ENCODE assay signal across 10 mouse cellular contexts in genomic region chr9:53268731-53269465, GRCm38 (mm10). TPM values are rescaled to one million over a fixed set of nuclear protein-coding genes. Genes with fewer than 3 reads are reported as not detected.
DNase-seq lines count a peak whose midpoint lies in the region; ATAC-seq and TF ChIP-seq lines count a peak whose summit lies in the region.
"Had no signal": no experiment of that assay in that cellular context is flagged by ENCODE, and none has a peak within 500 bp of the region (broad histone marks: within the 10 kb centered on the region; RNA-seq: fewer than 3 reads in every experiment).

No protein-coding gene starts in this region.

- H3K36me3 ChIP-seq in limb, embryonic 14.5 days (ENCODE audit: control insufficient read depth, insufficient read depth, low read length), result no peaks in the 10 kb centered on the region
- no peaks in the 10 kb centered on the region for H3K36me3 ChIP-seq in limb, embryonic 10.5 days
- H3K36me3 ChIP-seq: embryonic facial prominence, embryonic 13.5 days; stomach, embryonic 15.5 days had no signal

- H3K4me2 ChIP-seq in limb, embryonic 14.5 days (replicated peaks; ENCODE audit: low read depth, low read length, severe bottlenecking), result no peak overlapping the region
- H3K4me2 ChIP-seq: embryonic facial prominence, embryonic 13.5 days; stomach, embryonic 15.5 days had no signal

- no peaks in the 10 kb centered on the region for H3K9me3 ChIP-seq in limb, embryonic 14.5 days (ENCODE audit: control insufficient read depth, low read length)
- H3K9me3 ChIP-seq in limb, embryonic 10.5 days (replicated peaks), result no peaks in the 10 kb centered on the region
- H3K9me3 ChIP-seq: embryonic facial prominence, embryonic 13.5 days; stomach, embryonic 15.5 days had no signal

- WGBS in limb, embryonic 14.5 days, result 61% methylated on average over 5 of the region's 5 CpGs
- 82% methylated on average over 5 of the region's 5 CpGs for WGBS in limb, embryonic 10.5 days

- H3K9ac ChIP-seq in limb, embryonic 14.5 days (ENCODE audit: low read depth, low read length, severe bottlenecking), result no peak overlapping the region
- H3K9ac ChIP-seq: embryonic facial prominence, embryonic 13.5 days; stomach, embryonic 15.5 days had no signal

- H3K4me1 ChIP-seq in limb, embryonic 14.5 days (ENCODE audit: control insufficient read depth, insufficient read depth, low read length), result peaks cover 7% of the 10 kb centered on the region
- H3K4me1 ChIP-seq in limb, embryonic 10.5 days, result peaks cover 7% of the 10 kb centered on the region; the same call in 1 of the 2 replicates
- H3K4me1 ChIP-seq: stomach, embryonic 15.5 days had no signal

- H3K27me3 ChIP-seq in limb, embryonic 14.5 days (ENCODE audit: control insufficient read depth, insufficient read depth, low read length), result no peaks in the 10 kb centered on the region
- H3K27me3 ChIP-seq in limb, embryonic 10.5 days (ENCODE audit: low read depth, poor library complexity, severe bottlenecking), result no peaks in the 10 kb centered on the region
- H3K27me3 ChIP-seq: embryonic facial prominence, embryonic 13.5 days; stomach, embryonic 15.5 days had no signal

- TF ChIP-seq POLR2A in limb, embryonic 14.5 days (IDR thresholded peaks at IDR 0.05; ENCODE audit: borderline replicate concordance, extremely low read depth, insufficient read depth, insufficient read length), result no peak

- no peak overlapping the region for H3K27ac ChIP-seq in limb, embryonic 14.5 days (replicated peaks; ENCODE audit: low read depth, low read length)
- H3K27ac ChIP-seq in limb, embryonic 10.5 days, result no peak overlapping the region
- H3K27ac ChIP-seq: embryonic facial prominence, embryonic 13.5 days; stomach, embryonic 15.5 days had no signal

- H3K4me3 ChIP-seq in limb, embryonic 14.5 days (replicated peaks; ENCODE audit: low read length), result no peak overlapping the region
- H3K4me3 ChIP-seq in limb, embryonic 10.5 days, result no peak overlapping the region
- H3K4me3 ChIP-seq: embryonic facial prominence, embryonic 13.5 days; stomach, embryonic 15.5 days had no signal

- no peak for ATAC-seq in limb, embryonic 14.5 days (ENCODE audit: low FRiP score, low read depth)
- no peak for ATAC-seq in inflammation-experienced regulatory T-cells, adult 6 months

- DNase-seq in cerebellum, adult 18-20 months, result peak; percentile 54 to 69
- no peak for DNase-seq in cerebellum, adult 9-11 months
- peak; percentile 70 for DNase-seq in limb, embryonic 14.5 days (ENCODE audit: low spot score)
- DNase-seq in limb, embryonic 10.5 days (ENCODE audit: low spot score), result no peak
- DNase-seq in cerebellum, postnatal 25 days, result peak; percentile 39 to 74
- peak; percentile 56 for DNase-seq in lung, postnatal 25 days (ENCODE audit: low spot score)
- DNase-seq in spleen, postnatal 4 days (ENCODE audit: low spot score in 2 of 2), result no peak

RNA-seq across cellular contexts. Expression of gene Ddx10, which starts 21.0 kb away (rescaled TPM):
- 8.5 and 14.3 TPM in 2 replicates for polyA plus RNA-seq in limb, embryonic 14.5 days (2012; rRNA removed)
- 26.9 and 27.4 TPM in 2 replicates for polyA plus RNA-seq in limb, embryonic 14.5 days (2014; fragmentation: Nextera tagmentation; extraction: Ambion mirVana)
- 29.2 and 32.2 TPM in 2 replicates for polyA plus RNA-seq in limb, embryonic 10.5 days (2016; fragmentation: Nextera tagmentation; extraction: Ambion mirVana)
- 10 to 100 TPM; 40.1 to 65.0 (median 54.7) TPM for polyA plus RNA-seq in inflammation-experienced regulatory T-cells, adult 6 months (2017; shearing (Covaris generic))

RNA-seq across cellular contexts. Expression of gene Exph5, which starts 32.6 kb away (rescaled TPM):
- polyA plus RNA-seq in limb, embryonic 14.5 days (2012; rRNA removed), result 0.29 and 0.47 TPM in 2 replicates
- 1.9 and 2.3 TPM in 2 replicates for polyA plus RNA-seq in limb, embryonic 14.5 days (2014; fragmentation: Nextera tagmentation; extraction: Ambion mirVana)
- polyA plus RNA-seq in limb, embryonic 10.5 days (2016; fragmentation: Nextera tagmentation; extraction: Ambion mirVana), result 0.83 and 1.2 TPM in 2 replicates
- under 1 TPM; 0.39 to 0.95 (median 0.84) TPM for polyA plus RNA-seq in inflammation-experienced regulatory T-cells, adult 6 months (2017; shearing (Covaris generic))

Comparison
In these comparisons a context has a peak if more than half of its experiments do, and no peak if none do; other contexts are left out.
1. DNase-seq: peak in cerebellum, adult 18-20 months (2 of 2), limb, embryonic 14.5 days (single experiment), cerebellum, postnatal 25 days (2 of 2) and lung, postnatal 25 days (single experiment); none in cerebellum, adult 9-11 months (single experiment), limb, embryonic 10.5 days (single experiment) and spleen, postnatal 4 days (0 of 2).